In genomic region chr4:139977308-139977781, GRCm38 (mm10) we compare ENCODE assay signal across 9 mouse cellular contexts. TPM values are rescaled to one million over a fixed set of nuclear protein-coding genes. Genes with fewer than 3 reads are reported as not detected.
A peak's percentile ranks its signal among the peaks of the same experiment; 100 is the strongest.
DNase-seq lines count a peak whose midpoint lies in the region; ATAC-seq and TF ChIP-seq lines count a peak whose summit lies in the region.
"Had no signal": no experiment of that assay in that cellular context is flagged by ENCODE, and none has a peak within 500 bp of the region (broad histone marks: within the 10 kb centered on the region; RNA-seq: fewer than 3 reads in every experiment).

No protein-coding gene starts in this region.

- ATAC-seq in hindbrain, embryonic 11.5 days (ENCODE audit: low FRiP score) = peak; percentile 63
- no peak for ATAC-seq in hindbrain, embryonic 14.5 days (ENCODE audit: low FRiP score)
- ATAC-seq in megakaryocyte, adult 5-6 weeks (ENCODE audit: poor library complexity, severe bottlenecking) = no peak

- H3K4me3 ChIP-seq in hindbrain, embryonic 11.5 days (ENCODE audit: low read depth, low read length) = no peak overlapping the region
- H3K4me3 ChIP-seq in hindbrain, embryonic 14.5 days (replicated peaks; ENCODE audit: low read length) = no peak overlapping the region
- H3K4me3 ChIP-seq in E14TG2a.4 (replicated peaks; ENCODE audit: low read length) = peak overlapping the region; percentile 39
- H3K4me3 ChIP-seq in embryonic facial prominence, embryonic 10.5 days = no peak overlapping the region

- no peaks in the 10 kb centered on the region; the same call in 1 of the 2 replicates for H3K27me3 ChIP-seq in hindbrain, embryonic 11.5 days (ENCODE audit: control insufficient read depth, insufficient read depth, low read length)
- H3K27me3 ChIP-seq in hindbrain, embryonic 14.5 days (ENCODE audit: control insufficient read depth, insufficient read depth, low read length) = no peaks in the 10 kb centered on the region
- H3K27me3 ChIP-seq in E14TG2a.4 (ENCODE audit: insufficient read depth, low read length) = peaks cover 15% of the 10 kb centered on the region
- H3K27me3 ChIP-seq in embryonic facial prominence, embryonic 10.5 days (replicated peaks; ENCODE audit: low read depth, poor library complexity, severe bottlenecking) = no peaks in the 10 kb centered on the region; the same call in 1 of the 2 replicates

- no peak overlapping the region for H3K9ac ChIP-seq in hindbrain, embryonic 11.5 days (ENCODE audit: low read depth, low read length)
- H3K9ac ChIP-seq in hindbrain, embryonic 14.5 days = no peak overlapping the region

- H3K4me2 ChIP-seq in hindbrain, embryonic 11.5 days (replicated peaks; ENCODE audit: low read depth, low read length) = no peak overlapping the region
- no peak overlapping the region for H3K4me2 ChIP-seq in hindbrain, embryonic 14.5 days (replicated peaks)
- H3K4me2 ChIP-seq: liver, embryonic 11.5 days had no signal

- peaks cover 10% of the 10 kb centered on the region for H3K4me1 ChIP-seq in hindbrain, embryonic 11.5 days (replicated peaks; ENCODE audit: control insufficient read depth, insufficient read depth, low read length)
- peaks cover 14% of the 10 kb centered on the region for H3K4me1 ChIP-seq in hindbrain, embryonic 14.5 days (replicated peaks; ENCODE audit: control insufficient read depth, insufficient read depth, low read length)
- peaks cover 60% of the 10 kb centered on the region for H3K4me1 ChIP-seq in E14TG2a.4 (replicated peaks; ENCODE audit: low read depth, low read length)
- H3K4me1 ChIP-seq in embryonic facial prominence, embryonic 10.5 days = peaks cover 44% of the 10 kb centered on the region

- peak overlapping the region; percentile 37 for H3K27ac ChIP-seq in hindbrain, embryonic 11.5 days (ENCODE audit: low read depth, low read length)
- H3K27ac ChIP-seq in hindbrain, embryonic 14.5 days = no peak overlapping the region
- H3K27ac ChIP-seq in embryonic facial prominence, embryonic 10.5 days (replicated peaks) = peak overlapping the region; percentile 76

- H3K36me3 ChIP-seq in hindbrain, embryonic 11.5 days (ENCODE audit: control insufficient read depth, insufficient read depth, low read length) = no peaks in the 10 kb centered on the region
- no peaks in the 10 kb centered on the region for H3K36me3 ChIP-seq in hindbrain, embryonic 14.5 days (replicated peaks; ENCODE audit: control insufficient read depth, insufficient read depth)
- H3K36me3 ChIP-seq in E14TG2a.4 (ENCODE audit: insufficient read depth, low read length) = no peaks in the 10 kb centered on the region
- H3K36me3 ChIP-seq in embryonic facial prominence, embryonic 10.5 days (replicated peaks) = no peaks in the 10 kb centered on the region

- no peak for TF ChIP-seq CTCF in E14TG2a.4 (conservative IDR thresholded peaks at IDR 0.05; ENCODE audit: low read length)

- 11% methylated on average over 5 of the region's 5 CpGs for WGBS in hindbrain, embryonic 11.5 days
- 7% methylated on average over 5 of the region's 5 CpGs for WGBS in hindbrain, embryonic 14.5 days
- 5% methylated on average over 5 of the region's 5 CpGs for WGBS in embryonic facial prominence, embryonic 10.5 days

- no peaks in the 10 kb centered on the region for H3K9me3 ChIP-seq in hindbrain, embryonic 11.5 days (ENCODE audit: control insufficient read depth, low read length)
- H3K9me3 ChIP-seq in hindbrain, embryonic 14.5 days (ENCODE audit: control insufficient read depth, low read length) = no peaks in the 10 kb centered on the region
- no peaks in the 10 kb centered on the region for H3K9me3 ChIP-seq in E14TG2a.4 (ENCODE audit: low read length)
- no peaks in the 10 kb centered on the region for H3K9me3 ChIP-seq in embryonic facial prominence, embryonic 10.5 days

- DNase-seq in hindbrain, embryonic 11.5 days (ENCODE audit: low spot score) = peak; percentile 51
- DNase-seq in hindbrain, embryonic 14.5 days (ENCODE audit: low spot score) = no peak
- DNase-seq in embryonic facial prominence, embryonic 10.5 days (ENCODE audit: low spot score) = peak; percentile 26
- peak; percentile 40 for DNase-seq in lung, postnatal 10 days
- no peak for DNase-seq in gastrocnemius, adult 8-10 months (ENCODE audit: low spot score in 2 of 2)
- no peak for DNase-seq in cerebellum, postnatal 10 days

RNA-seq across cellular contexts. Expression of gene Klhdc7a, which starts 9.5 kb away (rescaled TPM):
- 0.29 and 0.46 TPM in 2 replicates for polyA plus RNA-seq in hindbrain, embryonic 11.5 days (2014; fragmentation: Nextera tagmentation; extraction: Ambion mirVana)
- polyA plus RNA-seq in hindbrain, embryonic 14.5 days (2014; fragmentation: Nextera tagmentation; extraction: Ambion mirVana) = 0.44 and 0.56 TPM in 2 replicates
- 0.34 TPM in 2 replicates for polyA plus RNA-seq in embryonic facial prominence, embryonic 10.5 days (2016; fragmentation: Nextera tagmentation; extraction: Ambion mirVana)
- under 1 TPM; 0.07 to 0.88 (median 0.30) TPM for total RNA-seq in gastrocnemius, adult 8-10 months (2022)
- not detected in 2 replicates for total RNA-seq in megakaryocyte, adult 5-6 weeks (2015)
- total RNA-seq in megakaryocyte, adult 5-6 weeks (2017) = not detected in 2 replicates

Comparison
In these comparisons a context has a peak if more than half of its experiments do, and no peak if none do; other contexts are left out.
1. DNase-seq: peak in hindbrain, embryonic 11.5 days (single experiment), embryonic facial prominence, embryonic 10.5 days (single experiment) and lung, postnatal 10 days (single experiment); none in hindbrain, embryonic 14.5 days (single experiment), gastrocnemius, adult 8-10 months (0 of 2) and cerebellum, postnatal 10 days (0 of 2).